Mouse (Mus musculus) CH12.LX (cell line): ENCODE data around the gene Smpd3. TPM values are rescaled to one million over a fixed set of nuclear protein-coding genes. Genes with fewer than 3 reads are reported as not detected.

Experiments
- DNase-seq: peaks from one replicate; pipeline ENCODE4 v3.0.0-alpha.2; 2013; ENCODE audit errors: extremely low read depth
- H3K27ac ChIP-seq: 2 replicates; pipeline ENCODE4 v1.5.1; 2012; ENCODE audit warnings: low read depth, mild to moderate bottlenecking, control low read depth, moderate library complexity; ENCODE audit not compliant: insufficient read depth
- H3K27me3 ChIP-seq: replicated peaks from 2 replicates; pipeline ENCODE3; 2012; ENCODE audit warnings: inconsistent platforms
- H3K36me3 ChIP-seq, 2 experiments: replicated peaks in 1 of 2; 2 replicates each; pipeline versions ENCODE3 to v1.6.1; 2012; ENCODE audit warnings: inconsistent platforms in 1 of 2, low read length in 1 of 2, mild to moderate bottlenecking in 1 of 2, mixed read lengths in 1 of 2, moderate library complexity in 1 of 2; ENCODE audit not compliant: control insufficient read depth in 1 of 2, insufficient read depth in 1 of 2
- H3K4me1 ChIP-seq, 2 experiments: 2 replicates each; pipeline ENCODE4 v1.6.1; 2012; ENCODE audit warnings: inconsistent platforms in 1 of 2, moderate library complexity in 1 of 2; ENCODE audit not compliant: insufficient read depth in 2 of 2, control insufficient read depth in 1 of 2
- H3K4me2 ChIP-seq: 2 replicates; pipeline ENCODE4 v1.6.1; 2012; ENCODE audit warnings: low read depth, mild to moderate bottlenecking, control low read depth; ENCODE audit not compliant: poor library complexity, insufficient read depth, severe bottlenecking
- H3K4me3 ChIP-seq, 3 experiments: fragments of 150-350 bp in 1 of 3; sonication (generic) in 1 of 3; replicated peaks in 1 of 3; 2 replicates each; pipeline versions ENCODE3 to v1.5.1; 2011 to 2012; ENCODE audit warnings: low read depth in 2 of 3, low read length in 2 of 3, mild to moderate bottlenecking in 2 of 3, moderate library complexity in 2 of 3, control low read depth in 1 of 3, improper control_type of control experiment in 1 of 3, inconsistent platforms in 1 of 3, mixed read lengths in 1 of 3; ENCODE audit not compliant: poor library complexity in 1 of 3
- H3K79me2 ChIP-seq: replicated peaks from 2 replicates; pipeline ENCODE4 v1.6.1; 2012; ENCODE audit warnings: mild to moderate bottlenecking, moderate library complexity; ENCODE audit not compliant: control insufficient read depth, poor library complexity, insufficient read depth, severe bottlenecking; ENCODE audit errors: extremely low read depth
- H3K9ac ChIP-seq: 2 replicates; pipeline ENCODE4 v1.6.1; 2012; ENCODE audit warnings: low read depth, mild to moderate bottlenecking, control low read depth, moderate library complexity; ENCODE audit not compliant: insufficient read depth
- H3K9me3 ChIP-seq: replicated peaks from 2 replicates; pipeline ENCODE3; 2012; ENCODE audit warnings: low read length, inconsistent platforms, mixed read lengths
- BHLHE40 ChIP-seq: IDR thresholded peaks from 2 replicates; pipeline ENCODE4 v1.6.1; 2011; ENCODE audit warnings: mild to moderate bottlenecking, low read depth, low read length, improper control_type of control experiment
- CTCF ChIP-seq, 2 experiments: IDR thresholded peaks in 1 of 2; conservative IDR thresholded peaks in 1 of 2; 2 replicates each; pipeline ENCODE4 v1.5.1; 2011 to 2012; ENCODE audit warnings: low read depth in 2 of 2, low read length in 2 of 2, improper control_type of control experiment in 1 of 2, inconsistent platforms in 1 of 2, mild to moderate bottlenecking in 1 of 2, moderate library complexity in 1 of 2
- EP300 ChIP-seq: IDR thresholded peaks from 2 replicates; pipeline ENCODE4 v1.6.1; 2011; ENCODE audit warnings: low read length, improper control_type of control experiment
- ETS1 ChIP-seq: conservative IDR thresholded peaks from 2 replicates; pipeline ENCODE4 v1.6.1; 2012; ENCODE audit warnings: low read depth, mild to moderate bottlenecking, inconsistent platforms, low read length, improper control_type of control experiment, moderate library complexity
- HCFC1 ChIP-seq: IDR thresholded peaks from 2 replicates; pipeline ENCODE4 v1.6.1; 2012; ENCODE audit warnings: low read depth, mild to moderate bottlenecking, inconsistent platforms, low read length, improper control_type of control experiment
- IRF4 ChIP-seq: IDR thresholded peaks from 2 replicates; pipeline ENCODE4 v1.6.1; 2014; ENCODE audit warnings: low read depth, mild to moderate bottlenecking, inconsistent platforms, low read length, improper control_type of control experiment
- JUN ChIP-seq: IDR thresholded peaks from 2 replicates; pipeline ENCODE4 v1.6.1; 2011; ENCODE audit warnings: low read depth, mild to moderate bottlenecking, low read length, improper control_type of control experiment, moderate library complexity; ENCODE audit not compliant: insufficient read depth
- MXI1 ChIP-seq: IDR thresholded peaks from 2 replicates; pipeline ENCODE4 v1.6.1; 2011; ENCODE audit warnings: mild to moderate bottlenecking, low read depth, low read length, improper control_type of control experiment
- NELFE ChIP-seq: IDR thresholded peaks from 2 replicates; pipeline ENCODE4 v1.6.1; 2011; ENCODE audit warnings: low read depth, low read length, improper control_type of control experiment
- NRF1 ChIP-seq: IDR thresholded peaks from 2 replicates; pipeline ENCODE4 v1.6.1; 2014; ENCODE audit warnings: low read depth, mild to moderate bottlenecking, inconsistent platforms, low read length, improper control_type of control experiment, moderate library complexity
- PAX5 ChIP-seq: IDR thresholded peaks from 2 replicates; pipeline ENCODE4 v1.6.1; 2012; ENCODE audit warnings: low read length, inconsistent platforms, mixed read lengths
- POLR2A ChIP-seq: IDR thresholded peaks from 2 replicates; pipeline ENCODE4 v1.6.1; 2011; ENCODE audit warnings: low read depth, mild to moderate bottlenecking, improper control_type of control experiment, low read length
- POLR2AphosphoS2 ChIP-seq: IDR thresholded peaks from 2 replicates; pipeline ENCODE4 v1.6.1; 2011; ENCODE audit warnings: low read depth, low read length, improper control_type of control experiment
- RCOR1 ChIP-seq: conservative IDR thresholded peaks from 2 replicates; pipeline ENCODE4 v1.6.1; 2012; ENCODE audit warnings: low read depth, mild to moderate bottlenecking, inconsistent platforms, low read length, improper control_type of control experiment
- SMC3 ChIP-seq: IDR thresholded peaks from 2 replicates; pipeline ENCODE4 v1.6.1; 2011; ENCODE audit warnings: low read depth, low read length, improper control_type of control experiment
- TBP ChIP-seq: conservative IDR thresholded peaks from 2 replicates; pipeline ENCODE4 v1.6.1; 2011; ENCODE audit warnings: low read depth, low read length, improper control_type of control experiment
- UBTF ChIP-seq: IDR thresholded peaks from 2 replicates; pipeline ENCODE4 v1.6.1; 2012; ENCODE audit warnings: low read depth, mild to moderate bottlenecking, inconsistent platforms, low read length, improper control_type of control experiment, moderate library complexity
- ZC3H11A ChIP-seq: IDR thresholded peaks from 2 replicates; pipeline ENCODE4 v1.6.1; 2012; ENCODE audit warnings: low read depth, mild to moderate bottlenecking, inconsistent platforms, low read length, improper control_type of control experiment
- dilution Hi-C: fragments of 300-500 bp; cut with MboI; formaldehyde crosslinking; loops from 2 replicates; pipeline ENCODE4 v1.14.3; 2020; ENCODE audit warnings: low sequenced_read_pairs; ENCODE audit not compliant: extremely low pct_unique_long_range_greater_than_20kb, extremely low pct_ligation_motif_present
- in situ Hi-C: fragments of 300-500 bp; cut with MboI; formaldehyde crosslinking; loops from 3 replicates; pipeline ENCODE4 v1.14.3; 2019; ENCODE audit warnings: low sequenced_read_pairs, low pct_ligation_motif_present, low pct_unique_long_range_greater_than_20kb, mixed read lengths
- polyA plus RNA-seq: library from polyadenylated mRNA; unstranded; fragments of >175 nt; gene quantifications from 2 replicates; pipeline ENCODE4 v1.2.1, GENCODE M21; 2012; ENCODE audit warnings: low read depth; ENCODE audit not compliant: insufficient read length
- total RNA-seq, 2 experiments: library from RNA; depleted of rRNA; stranded (reverse); fragments of 300-350 nt in 1 of 2; fragments of >200 nt in 1 of 2; gene quantifications; 2 replicates each; pipeline ENCODE4 v1.2.3; 2012 to 2014

Smpd3 gene
- total and polyA plus RNA-seq, 3 experiments, result 0.16 to 0.25 (median 0.19) TPM

GRCm38 (mm10) chr8:106273468-106273867 lies 64.3 kb downstream of the Smpd3 start:
- H3K27ac ChIP-seq, result no peak overlapping the region
- H3K9ac ChIP-seq, result no peak overlapping the region
- DNase-seq, result no peak
- H3K79me2 ChIP-seq, result no peaks in the 10 kb centered on the region
- H3K27me3 ChIP-seq, result peaks cover 2% of the 10 kb centered on the region
- no peak overlapping the region for H3K4me2 ChIP-seq
- no peak for TF ChIP-seq TBP
- H3K36me3 ChIP-seq, result no peaks in the 10 kb centered on the region
- H3K4me1 ChIP-seq, result no peaks in the 10 kb centered on the region
- H3K9me3 ChIP-seq, result no peaks in the 10 kb centered on the region
- in situ Hi-C loops, result no loop called here
- dilution Hi-C loops, result no loop called here
- no peak overlapping the region for H3K4me3 ChIP-seq

GRCm38 (mm10) chr8:106271378-106271777 lies 66.4 kb downstream of the Smpd3 start:
- Histone ChIP-seq H3K27ac (no peak overlapping the region), H3K27me3 (peaks cover 2% of the 10 kb centered on the region), H3K4me3 (no peak overlapping the region), H3K36me3 (no peaks in the 10 kb centered on the region), H3K4me2 (no peak overlapping the region), H3K9ac (no peak overlapping the region), H3K4me1 (no peaks in the 10 kb centered on the region), H3K79me2 (no peaks in the 10 kb centered on the region), H3K9me3 (no peaks in the 10 kb centered on the region)
- dilution Hi-C loops, result no loop called here
- in situ Hi-C loops, result no loop called here
- no peak for TF ChIP-seq POLR2A
- TF ChIP-seq UBTF, result no peak
- TF ChIP-seq PAX5, result no peak
- TF ChIP-seq BHLHE40, result no peak
- no peak for TF ChIP-seq NRF1
- TF ChIP-seq NELFE, result no peak
- TF ChIP-seq CTCF (conservative IDR thresholded peaks at IDR 0.05 in 1 of 2, IDR thresholded peaks at IDR 0.05 in 1 of 2; ENCODE audit: low read depth in 2 of 2, low read length in 2 of 2), result no peak
- TF ChIP-seq POLR2AphosphoS2, result no peak
- no peak for TF ChIP-seq JUN
- no peak for DNase-seq

GRCm38 (mm10) chr8:106270804-106271203 lies 67.0 kb downstream of the Smpd3 start:
- Histone ChIP-seq H3K27me3 (peaks cover 2% of the 10 kb centered on the region), H3K4me3 (no peak overlapping the region), H3K79me2 (no peaks in the 10 kb centered on the region), H3K4me1 (no peaks in the 10 kb centered on the region), H3K27ac (no peak overlapping the region), H3K36me3 (no peaks in the 10 kb centered on the region), H3K4me2 (no peak overlapping the region), H3K9ac (no peak overlapping the region)
- in situ Hi-C loops, result no loop called here
- DNase-seq, result no peak
- dilution Hi-C loops, result no loop called here
- TF ChIP-seq ETS1, result no peak
- TF ChIP-seq SMC3, result no peak
- no peak for TF ChIP-seq IRF4
- TF ChIP-seq ZC3H11A, result no peak
- no peak for TF ChIP-seq EP300
- TF ChIP-seq MXI1, result no peak
- TF ChIP-seq HCFC1, result no peak
- no peak for TF ChIP-seq RCOR1
- TF ChIP-seq, all 38 proteins: peak for 0
- no peaks in the 10 kb centered on the region for H3K9me3 ChIP-seq
